Mouse (Mus musculus) CH12.LX (cell line): ENCODE measurements at regions not wholly inside any gene's neighbourhood (a gene's known extent, or its start where the extent isn't known, plus 50 kb on each side); places are given as distances from the start of the nearest gene placed in this dataset.
A peak's percentile ranks its signal among the peaks of the same experiment; 100 is the strongest.

ENCODE experiments used
- DNase-seq: peaks from one replicate; pipeline ENCODE4 v3.0.0-alpha.2; 2013; ENCODE audit errors: extremely low read depth
- H3K27ac ChIP-seq: 2 replicates; pipeline ENCODE4 v1.5.1; 2012; ENCODE audit warnings: low read depth, mild to moderate bottlenecking, control low read depth, moderate library complexity; ENCODE audit not compliant: insufficient read depth
- H3K27me3 ChIP-seq: replicated peaks from 2 replicates; pipeline ENCODE3; 2012; ENCODE audit warnings: inconsistent platforms
- H3K36me3 ChIP-seq, 2 experiments: replicated peaks in 1 of 2; 2 replicates each; pipeline versions ENCODE3 to v1.6.1; 2012; ENCODE audit warnings: inconsistent platforms in 1 of 2, low read length in 1 of 2, mild to moderate bottlenecking in 1 of 2, mixed read lengths in 1 of 2, moderate library complexity in 1 of 2; ENCODE audit not compliant: control insufficient read depth in 1 of 2, insufficient read depth in 1 of 2
- H3K4me1 ChIP-seq, 2 experiments: 2 replicates each; pipeline ENCODE4 v1.6.1; 2012; ENCODE audit warnings: inconsistent platforms in 1 of 2, moderate library complexity in 1 of 2; ENCODE audit not compliant: insufficient read depth in 2 of 2, control insufficient read depth in 1 of 2
- H3K4me2 ChIP-seq: 2 replicates; pipeline ENCODE4 v1.6.1; 2012; ENCODE audit warnings: low read depth, mild to moderate bottlenecking, control low read depth; ENCODE audit not compliant: poor library complexity, insufficient read depth, severe bottlenecking
- H3K4me3 ChIP-seq, 3 experiments: fragments of 150-350 bp in 1 of 3; sonication (generic) in 1 of 3; replicated peaks in 1 of 3; 2 replicates each; pipeline versions ENCODE3 to v1.5.1; 2011 to 2012; ENCODE audit warnings: low read depth in 2 of 3, low read length in 2 of 3, mild to moderate bottlenecking in 2 of 3, moderate library complexity in 2 of 3, control low read depth in 1 of 3, improper control_type of control experiment in 1 of 3, inconsistent platforms in 1 of 3, mixed read lengths in 1 of 3; ENCODE audit not compliant: poor library complexity in 1 of 3
- H3K79me2 ChIP-seq: replicated peaks from 2 replicates; pipeline ENCODE4 v1.6.1; 2012; ENCODE audit warnings: mild to moderate bottlenecking, moderate library complexity; ENCODE audit not compliant: control insufficient read depth, poor library complexity, insufficient read depth, severe bottlenecking; ENCODE audit errors: extremely low read depth
- H3K9ac ChIP-seq: 2 replicates; pipeline ENCODE4 v1.6.1; 2012; ENCODE audit warnings: low read depth, mild to moderate bottlenecking, control low read depth, moderate library complexity; ENCODE audit not compliant: insufficient read depth
- H3K9me3 ChIP-seq: replicated peaks from 2 replicates; pipeline ENCODE3; 2012; ENCODE audit warnings: low read length, inconsistent platforms, mixed read lengths
- BHLHE40 ChIP-seq: IDR thresholded peaks from 2 replicates; pipeline ENCODE4 v1.6.1; 2011; ENCODE audit warnings: mild to moderate bottlenecking, low read depth, low read length, improper control_type of control experiment
- CHD1 ChIP-seq: IDR thresholded peaks from 2 replicates; pipeline ENCODE4 v1.6.1; 2012; ENCODE audit warnings: low read depth, low read length, improper control_type of control experiment, inconsistent platforms
- EP300 ChIP-seq: IDR thresholded peaks from 2 replicates; pipeline ENCODE4 v1.6.1; 2011; ENCODE audit warnings: low read length, improper control_type of control experiment
- ETS1 ChIP-seq: conservative IDR thresholded peaks from 2 replicates; pipeline ENCODE4 v1.6.1; 2012; ENCODE audit warnings: low read depth, mild to moderate bottlenecking, inconsistent platforms, low read length, improper control_type of control experiment, moderate library complexity
- HCFC1 ChIP-seq: IDR thresholded peaks from 2 replicates; pipeline ENCODE4 v1.6.1; 2012; ENCODE audit warnings: low read depth, mild to moderate bottlenecking, inconsistent platforms, low read length, improper control_type of control experiment
- MAX ChIP-seq: IDR thresholded peaks from 2 replicates; pipeline ENCODE4 v1.6.1; 2011; ENCODE audit warnings: low read length, improper control_type of control experiment
- MAZ ChIP-seq: IDR thresholded peaks from 2 replicates; pipeline ENCODE4 v1.6.1; 2012; ENCODE audit warnings: low read depth, mild to moderate bottlenecking, inconsistent platforms, low read length, improper control_type of control experiment, moderate library complexity
- MEF2A ChIP-seq: IDR thresholded peaks from 2 replicates; pipeline ENCODE4 v1.6.1; 2014; ENCODE audit warnings: low read depth, mild to moderate bottlenecking, inconsistent platforms, low read length, improper control_type of control experiment, borderline replicate concordance
- MYC ChIP-seq: IDR thresholded peaks from 2 replicates; pipeline ENCODE4 v1.6.1; 2011; ENCODE audit warnings: low read depth, mild to moderate bottlenecking, improper control_type of control experiment, low read length
- NELFE ChIP-seq: IDR thresholded peaks from 2 replicates; pipeline ENCODE4 v1.6.1; 2011; ENCODE audit warnings: low read depth, low read length, improper control_type of control experiment
- NRF1 ChIP-seq: IDR thresholded peaks from 2 replicates; pipeline ENCODE4 v1.6.1; 2014; ENCODE audit warnings: low read depth, mild to moderate bottlenecking, inconsistent platforms, low read length, improper control_type of control experiment, moderate library complexity
- POLR2A ChIP-seq: IDR thresholded peaks from 2 replicates; pipeline ENCODE4 v1.6.1; 2011; ENCODE audit warnings: low read depth, mild to moderate bottlenecking, improper control_type of control experiment, low read length
- RAD21 ChIP-seq: IDR thresholded peaks from 2 replicates; pipeline ENCODE4 v1.6.1; 2011; ENCODE audit warnings: low read depth, mild to moderate bottlenecking, low read length, improper control_type of control experiment, moderate library complexity
- RCOR1 ChIP-seq: conservative IDR thresholded peaks from 2 replicates; pipeline ENCODE4 v1.6.1; 2012; ENCODE audit warnings: low read depth, mild to moderate bottlenecking, inconsistent platforms, low read length, improper control_type of control experiment
- TBP ChIP-seq: conservative IDR thresholded peaks from 2 replicates; pipeline ENCODE4 v1.6.1; 2011; ENCODE audit warnings: low read depth, low read length, improper control_type of control experiment
- TCF12 ChIP-seq: IDR thresholded peaks from 2 replicates; pipeline ENCODE4 v1.6.1; 2014; ENCODE audit warnings: low read depth, mild to moderate bottlenecking, inconsistent platforms, low read length, improper control_type of control experiment
- UBTF ChIP-seq: IDR thresholded peaks from 2 replicates; pipeline ENCODE4 v1.6.1; 2012; ENCODE audit warnings: low read depth, mild to moderate bottlenecking, inconsistent platforms, low read length, improper control_type of control experiment, moderate library complexity
- USF1 ChIP-seq: IDR thresholded peaks from 2 replicates; pipeline ENCODE4 v1.6.1; 2014; ENCODE audit warnings: low read depth, mild to moderate bottlenecking, inconsistent platforms, low read length, improper control_type of control experiment
- ZNF384 ChIP-seq: IDR thresholded peaks from 2 replicates; pipeline ENCODE4 v1.6.1; 2012; ENCODE audit warnings: low read depth, low read length, improper control_type of control experiment, inconsistent platforms
- dilution Hi-C: fragments of 300-500 bp; cut with MboI; formaldehyde crosslinking; loops from 2 replicates; pipeline ENCODE4 v1.14.3; 2020; ENCODE audit warnings: low sequenced_read_pairs; ENCODE audit not compliant: extremely low pct_unique_long_range_greater_than_20kb, extremely low pct_ligation_motif_present
- in situ Hi-C: fragments of 300-500 bp; cut with MboI; formaldehyde crosslinking; loops from 3 replicates; pipeline ENCODE4 v1.14.3; 2019; ENCODE audit warnings: low sequenced_read_pairs, low pct_ligation_motif_present, low pct_unique_long_range_greater_than_20kb, mixed read lengths

DNA sequence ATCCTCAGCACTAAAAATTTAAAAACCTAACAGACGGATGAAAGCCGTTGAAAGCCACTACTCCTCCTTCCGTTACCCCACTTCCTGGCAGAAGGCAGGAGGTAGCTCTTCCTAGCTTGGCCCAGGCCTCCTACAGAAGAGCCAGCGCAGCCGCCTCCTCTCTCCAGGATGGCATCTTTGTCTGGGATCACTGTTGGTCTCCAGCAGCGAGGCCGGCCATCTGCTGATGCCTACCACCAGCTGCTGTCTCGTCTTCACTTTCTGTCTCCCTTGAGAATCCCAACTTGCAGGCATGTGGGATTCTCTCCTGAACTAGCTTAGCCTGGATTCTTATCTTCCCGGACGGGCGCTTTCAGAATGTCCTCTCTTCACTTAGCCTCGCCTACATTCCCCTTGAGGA, 93.9 kb upstream of the Adpgk start:
- no peak overlapping the region for H3K9ac ChIP-seq
- in situ Hi-C loops (no loop called here), dilution Hi-C loops (no loop called here)
- 0 out of 2 replicates have a peak overlapping the region, but pooled peaks have one; percentile 90 for H3K4me2 ChIP-seq
- H3K36me3 ChIP-seq, result no peaks in the 10 kb centered on the region
- TF ChIP-seq MAX, result no peak
- TF ChIP-seq TCF12, result no peak
- no peak for TF ChIP-seq MYC
- TF ChIP-seq MEF2A, result no peak
- no peak for TF ChIP-seq HCFC1
- TF ChIP-seq NELFE, result no peak
- TF ChIP-seq EP300, result no peak
- TF ChIP-seq RAD21, result no peak
- TF ChIP-seq RCOR1, result no peak
- no peak for TF ChIP-seq TBP
- no peak for TF ChIP-seq ETS1
- no peak for TF ChIP-seq CHD1
- no peak for TF ChIP-seq USF1
- no peak for TF ChIP-seq UBTF
- TF ChIP-seq, all 38 proteins: peak for 0
- no peak for DNase-seq
- Histone ChIP-seq H3K27ac (no peak overlapping the region), H3K79me2 (no peaks in the 10 kb centered on the region), H3K27me3 (no peaks in the 10 kb centered on the region), H3K4me3 (no peak overlapping the region), H3K9me3 (peaks cover 2% of the 10 kb centered on the region), H3K4me1 (peaks cover 7 to 13% of the 10 kb centered on the region in 2 experiments)

DNA sequence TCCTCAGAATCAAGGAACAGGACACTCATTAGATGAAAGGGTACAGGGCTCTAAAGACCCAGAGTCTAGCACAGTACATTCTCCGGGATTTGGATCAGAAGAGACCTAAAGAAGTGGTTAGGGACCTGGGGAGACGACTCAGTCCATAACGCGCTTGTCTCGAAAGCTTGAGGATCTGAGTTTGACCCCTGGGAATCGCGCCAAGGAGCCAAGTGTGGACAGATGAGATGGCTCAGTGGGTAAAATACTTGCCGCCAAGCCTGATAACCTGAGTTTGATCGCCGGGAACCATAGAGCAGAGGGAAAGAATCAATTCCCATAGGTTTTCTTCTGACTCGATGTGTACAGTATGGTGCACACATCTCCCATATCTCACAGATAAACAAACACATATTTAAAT, 97.4 kb upstream of the Adpgk start:
- Histone ChIP-seq H3K9me3 (peaks cover 2% of the 10 kb centered on the region), H3K4me2 (no peak overlapping the region), H3K9ac (no peak overlapping the region), H3K27ac (no peak overlapping the region), H3K4me3 (no peak overlapping the region), H3K4me1 (peaks cover 4 to 13% of the 10 kb centered on the region in 2 experiments), H3K79me2 (no peaks in the 10 kb centered on the region), H3K36me3 (no peaks in the 10 kb centered on the region), H3K27me3 (no peaks in the 10 kb centered on the region)
- dilution Hi-C loops, result no loop called here
- TF ChIP-seq UBTF (no peak), HCFC1 (no peak), ZNF384 (no peak), RCOR1 (no peak), NRF1 (no peak), EP300 (no peak), POLR2A (no peak), BHLHE40 (no peak), MAZ (no peak)
- DNase-seq, result no peak
- in situ Hi-C loops, result no loop called here
